Mouse (Mus musculus): ENCODE results near the gene Arpc5l.

Arpc5l gene

DNA sequence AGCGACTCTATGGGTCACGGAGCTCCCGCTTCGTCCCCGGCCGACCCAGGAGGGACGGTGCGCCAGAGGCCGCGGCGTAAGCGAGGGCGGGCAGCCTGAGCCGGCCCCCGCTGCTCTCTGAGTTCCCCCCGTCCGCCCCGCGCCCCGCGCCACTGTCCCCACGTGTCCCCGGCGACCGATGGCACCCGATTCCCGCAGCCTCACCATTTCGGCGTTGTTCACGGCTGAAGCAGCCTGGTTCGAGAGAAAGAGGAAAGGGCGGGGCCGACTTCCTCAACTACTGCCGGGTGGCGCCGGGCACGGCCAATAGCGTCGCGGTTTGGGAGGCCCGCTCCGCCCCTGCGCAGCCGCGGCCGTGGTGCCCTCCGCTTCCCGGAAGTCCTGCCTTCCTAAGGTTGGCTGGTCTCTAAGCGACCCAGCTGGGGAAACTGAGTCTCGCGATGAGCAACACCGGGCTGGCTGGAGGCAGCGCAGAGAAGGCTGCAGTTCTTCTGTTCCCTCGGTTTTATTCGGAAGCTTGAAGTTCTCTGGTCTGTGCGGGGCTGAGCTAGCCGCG lies at the start of gene Arpc5l:
Gene Arpc5l (plus strand): TSS at position 469 of the 556 bp plus-strand sequence.
- peak; percentile 87 for DNase-seq

DNA sequence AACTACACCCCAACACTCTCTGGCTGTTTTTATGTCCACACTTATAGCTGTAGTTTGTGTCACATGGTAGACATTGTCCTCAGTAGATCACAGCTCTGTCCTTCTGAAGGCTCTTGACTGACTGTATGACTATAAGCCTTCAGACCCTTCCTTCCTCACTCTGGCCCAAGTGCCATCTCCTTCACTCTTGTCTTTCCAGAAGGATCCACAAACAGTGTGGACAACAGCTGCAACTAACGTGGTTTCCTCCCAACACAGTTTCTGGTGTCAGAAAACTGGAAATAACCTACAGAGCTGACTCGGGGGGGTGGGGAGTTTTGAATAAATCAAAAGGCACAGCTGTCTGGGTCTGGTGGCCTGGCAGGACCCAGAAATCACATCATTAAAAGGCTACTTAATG lies 49.1 kb upstream of the Arpc5l start:
- no peak for DNase-seq

DNA sequence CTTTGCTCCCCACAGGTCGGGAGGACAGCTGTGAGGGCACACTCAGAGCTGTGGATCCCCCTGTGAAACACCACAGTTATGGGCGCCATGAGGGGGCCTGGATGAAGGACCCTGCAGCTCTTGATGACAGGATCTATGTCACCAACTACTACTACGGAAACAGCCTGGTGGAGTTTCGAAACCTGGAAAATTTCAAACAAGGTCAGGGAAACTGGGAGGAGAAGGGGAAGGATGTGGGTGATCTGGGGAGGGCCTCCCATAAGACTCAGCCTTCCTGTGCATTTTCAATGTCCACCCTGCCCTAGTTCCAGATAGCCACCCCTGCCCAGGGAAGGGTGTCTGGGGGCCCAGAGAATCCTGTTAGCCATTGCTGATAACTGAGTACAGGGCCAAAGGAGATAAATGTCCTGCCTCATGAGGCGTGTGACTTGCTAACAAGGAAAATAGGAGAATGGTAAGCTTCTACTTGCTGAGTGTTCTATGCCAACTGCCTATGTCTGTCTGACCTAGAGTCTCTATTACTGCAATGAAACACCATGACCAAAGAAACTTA lies 47.4 kb upstream of the Arpc5l start:
- DNase-seq: no peak

DNA sequence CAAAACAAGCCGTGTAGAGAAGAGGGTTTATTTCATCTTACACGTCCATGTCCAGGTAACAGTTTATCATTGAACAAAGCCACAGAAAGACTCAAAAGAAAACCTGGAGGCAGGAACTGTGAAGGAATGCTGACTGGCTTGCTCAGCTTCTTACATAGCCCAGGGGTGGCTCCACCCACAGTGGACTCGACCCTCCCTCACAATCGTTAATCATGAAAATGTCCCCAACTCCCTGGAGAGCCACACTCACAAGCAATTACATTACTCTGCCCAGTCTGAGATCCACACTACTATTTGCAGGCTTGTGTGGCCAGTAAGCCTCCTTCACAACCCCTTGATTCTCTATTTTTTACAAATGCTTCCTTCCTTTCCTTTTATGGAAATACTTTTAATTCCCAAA lies 41.0 kb upstream of the Arpc5l start:
- DNase-seq: no peak

DNA sequence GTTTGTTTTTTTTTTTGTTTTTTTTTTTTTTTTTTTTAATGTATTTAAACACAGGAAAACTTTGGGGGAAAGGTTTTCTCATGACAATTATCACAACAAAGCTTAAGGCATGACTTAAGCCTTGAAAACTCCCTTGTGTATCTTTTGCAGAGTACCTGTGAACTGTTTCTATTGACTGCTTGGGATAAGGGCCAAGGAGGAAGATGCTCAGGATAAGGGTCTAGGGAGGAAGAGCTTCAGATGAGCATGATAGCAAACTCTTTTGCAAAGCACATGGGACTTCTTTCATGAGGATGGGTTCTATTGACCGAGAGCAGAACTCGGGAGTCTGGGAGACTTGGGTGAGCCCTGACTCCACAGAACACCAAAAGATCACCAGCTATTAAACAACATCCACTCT lies 35.5 kb upstream of the Arpc5l start:
- no peak for DNase-seq

DNA sequence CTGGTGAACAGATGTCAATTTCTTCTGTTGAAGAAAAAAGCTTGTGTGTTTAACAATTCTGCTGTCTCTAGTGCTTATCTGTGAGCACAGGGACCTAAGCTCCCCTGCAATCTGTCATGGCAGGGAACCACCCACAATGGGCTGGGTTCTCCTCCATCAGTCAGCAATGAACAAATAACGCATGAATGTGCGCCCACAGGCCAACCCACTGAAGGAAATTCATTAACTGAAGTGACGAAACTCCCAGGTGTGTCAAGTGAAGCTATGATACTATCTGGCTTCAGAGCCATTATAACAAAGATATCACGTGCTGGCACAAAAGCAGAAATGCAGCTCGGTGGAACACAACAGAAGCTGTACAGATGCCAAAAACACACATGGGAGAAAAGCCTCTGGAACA lies 35.1 kb upstream of the Arpc5l start:
- DNase-seq: no peak

DNA sequence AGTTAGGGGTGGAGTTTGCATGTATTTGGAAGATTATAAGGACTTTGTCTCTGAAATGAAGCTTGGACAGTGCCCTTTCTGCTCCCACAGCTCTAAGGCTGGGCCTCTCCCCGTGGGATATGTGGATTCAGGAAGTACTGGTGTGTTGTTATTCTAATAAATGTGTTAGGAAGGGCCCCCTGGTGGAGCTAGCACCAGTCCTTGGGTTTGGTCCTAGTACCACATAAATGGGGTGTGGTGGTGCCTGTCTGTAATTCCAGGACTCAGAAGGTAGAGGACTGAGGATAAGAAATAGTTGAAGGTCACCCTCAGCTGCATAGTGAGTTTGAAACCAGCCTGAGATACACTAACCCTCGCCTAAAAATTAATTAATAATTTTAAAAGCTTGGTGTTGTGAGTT lies 31.9 kb upstream of the Arpc5l start:
- no peak for DNase-seq

DNA sequence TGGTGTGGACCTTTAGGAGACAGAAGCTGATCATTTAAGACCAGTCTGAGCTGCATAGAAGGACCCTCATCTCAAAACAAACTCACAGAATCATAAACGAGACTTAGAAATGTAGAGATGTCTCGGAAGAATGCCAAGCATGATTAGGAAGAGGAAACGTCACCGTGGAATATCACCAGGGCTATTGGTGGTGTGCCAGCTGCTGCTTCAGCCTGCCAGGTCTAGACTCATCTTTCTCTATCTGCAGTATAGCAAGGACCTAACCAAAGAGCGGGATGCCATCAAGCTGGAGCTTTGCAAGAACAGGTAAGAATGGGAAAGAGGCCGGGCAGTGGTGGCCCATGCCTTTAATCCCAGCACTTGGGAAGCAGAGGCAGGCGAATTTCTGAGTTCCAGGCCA lies 31.4 kb upstream of the Arpc5l start:
- no peak for DNase-seq

DNA sequence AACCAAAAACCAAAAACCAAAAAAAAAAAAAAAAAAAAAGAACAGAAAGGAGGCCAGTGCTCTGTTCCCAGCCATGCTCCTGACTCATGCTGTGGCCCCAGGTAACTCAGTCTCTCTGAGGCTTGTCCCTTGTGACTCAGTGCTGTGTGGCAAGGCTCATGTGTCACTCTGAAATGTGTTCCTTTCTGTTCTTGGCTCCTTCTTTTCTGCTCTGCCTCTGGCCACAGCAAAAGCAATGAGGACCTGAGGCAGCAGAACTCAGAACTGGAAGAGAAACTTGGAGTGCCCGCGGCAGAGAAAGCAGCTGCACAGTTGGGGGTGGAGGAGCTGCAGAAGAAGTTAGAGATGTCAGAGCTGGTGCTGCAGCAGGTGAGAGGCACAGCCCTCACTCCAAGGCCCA lies 31.0 kb upstream of the Arpc5l start:
- DNase-seq: no peak

DNA sequence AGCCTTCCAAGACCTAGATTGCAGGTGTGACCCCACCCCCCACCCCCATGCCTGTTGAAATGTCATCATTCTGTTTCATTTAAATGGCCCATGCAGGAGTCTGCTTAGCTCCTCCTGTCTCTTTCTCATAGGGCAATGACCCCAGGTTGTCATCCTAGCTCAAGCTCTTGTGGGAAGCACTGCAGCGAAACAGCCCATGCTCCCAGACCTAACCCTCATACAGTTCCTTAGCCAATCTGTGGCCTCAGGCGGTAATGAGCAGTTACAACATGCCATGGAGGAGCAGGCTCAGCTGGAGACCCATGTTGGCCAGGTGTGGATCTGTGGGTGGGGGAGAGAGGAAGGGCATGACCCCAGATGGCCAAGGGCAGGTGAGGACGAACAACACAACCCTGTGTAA lies 30.0 kb upstream of the Arpc5l start:
- no peak for DNase-seq

DNA sequence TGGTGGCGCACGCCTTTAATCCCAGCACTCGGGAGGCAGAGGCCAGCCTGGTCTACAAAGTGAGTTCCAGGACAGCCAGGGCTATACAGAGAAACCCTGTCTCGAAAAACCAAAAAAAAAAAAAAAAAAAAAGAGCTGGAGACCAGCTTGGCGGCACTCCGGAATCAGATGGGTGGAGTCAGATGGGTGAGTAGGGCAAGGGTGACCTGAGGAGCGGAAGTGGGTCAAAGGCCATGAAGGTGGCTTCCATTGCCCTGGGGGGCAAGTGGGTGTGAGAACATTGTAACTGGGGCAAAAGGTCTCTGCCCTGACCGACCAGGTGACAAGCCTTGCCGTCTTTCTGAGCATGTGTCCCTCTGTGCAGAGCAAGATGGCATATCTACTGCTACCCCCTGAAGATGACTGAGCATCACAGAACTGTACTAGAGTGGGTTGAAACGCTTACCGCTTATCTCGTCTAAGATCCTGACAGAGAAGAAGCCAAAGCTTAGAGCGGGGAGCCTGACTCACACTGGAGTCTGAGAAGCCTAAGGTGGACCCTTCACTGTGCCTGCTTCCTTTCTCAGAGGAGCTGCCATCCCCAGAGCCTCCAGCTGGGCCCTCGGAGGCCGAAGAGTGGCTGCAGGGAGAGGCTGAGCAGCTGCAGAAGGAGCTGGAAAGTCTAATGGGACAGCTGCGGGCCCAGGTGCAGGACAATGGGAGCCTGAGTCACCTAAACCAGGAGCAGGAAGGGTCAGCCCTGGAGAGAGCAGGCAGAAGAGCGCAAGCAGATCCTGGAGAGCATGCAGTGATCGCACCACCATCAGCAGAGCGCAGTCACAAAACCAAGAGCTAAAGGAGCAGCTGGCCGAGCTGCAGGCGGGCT lies 29.0 kb upstream of the Arpc5l start:
- DNase-seq: no peak

DNA sequence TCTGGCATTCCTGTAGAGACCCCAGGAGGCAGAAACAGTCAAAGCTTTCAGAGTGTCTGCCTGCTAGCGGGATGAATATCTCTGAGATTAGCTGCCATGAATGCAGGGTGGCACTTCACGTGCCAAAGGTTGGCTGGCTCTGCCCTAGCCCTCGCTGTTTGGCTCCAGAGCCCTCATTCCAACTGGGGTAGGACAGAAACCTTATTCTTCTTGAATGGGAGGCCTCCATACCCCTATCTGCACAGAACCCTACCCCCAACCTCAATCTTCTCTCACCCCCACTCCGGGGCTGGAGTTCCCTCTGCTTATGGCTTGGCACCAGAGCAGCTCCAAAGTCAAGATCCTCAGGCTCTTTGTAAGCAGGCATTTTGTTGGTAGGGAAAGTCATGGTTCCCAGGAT lies 27.3 kb upstream of the Arpc5l start:
- DNase-seq: no peak

DNA sequence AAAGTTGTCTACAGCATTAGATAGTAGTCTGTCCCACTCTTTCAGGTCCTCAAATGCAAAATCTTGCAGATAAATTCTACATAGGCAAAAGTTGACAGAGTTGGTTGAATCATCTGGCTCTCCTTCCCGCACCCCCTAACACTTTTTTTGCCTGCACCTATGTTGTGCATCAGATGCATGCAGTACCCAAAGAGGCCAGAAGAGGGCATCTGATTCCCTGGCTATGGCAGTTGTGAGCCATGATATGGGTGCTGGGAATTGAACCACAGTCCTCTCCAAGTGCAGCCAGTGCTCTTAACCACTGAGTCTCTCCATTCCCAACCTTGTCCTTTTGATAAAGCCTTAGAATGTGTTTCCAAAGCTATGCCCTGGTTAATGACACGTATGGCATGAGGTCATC lies 21.7 kb upstream of the Arpc5l start:
- DNase-seq: no peak

DNA sequence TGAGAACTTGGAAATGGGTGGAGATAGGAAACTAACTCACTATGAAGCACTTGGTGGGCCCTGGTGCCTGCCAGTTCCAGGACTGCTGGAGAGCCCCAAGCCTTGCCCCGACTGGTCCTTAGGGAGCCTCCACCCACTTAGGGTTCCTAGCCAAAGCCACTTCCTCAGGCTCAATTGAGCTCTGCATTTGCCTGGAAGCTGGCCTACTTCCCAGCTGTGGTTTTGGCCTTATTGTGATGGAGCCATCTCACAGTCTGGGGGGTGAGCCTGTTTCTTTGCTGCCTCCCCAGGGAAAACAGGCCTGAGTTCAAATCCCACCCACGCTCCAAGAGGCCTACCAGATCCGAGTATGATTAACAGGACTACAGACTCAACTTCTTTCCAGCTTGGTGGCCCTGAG lies 18.6 kb upstream of the Arpc5l start:
- DNase-seq: no peak

DNA sequence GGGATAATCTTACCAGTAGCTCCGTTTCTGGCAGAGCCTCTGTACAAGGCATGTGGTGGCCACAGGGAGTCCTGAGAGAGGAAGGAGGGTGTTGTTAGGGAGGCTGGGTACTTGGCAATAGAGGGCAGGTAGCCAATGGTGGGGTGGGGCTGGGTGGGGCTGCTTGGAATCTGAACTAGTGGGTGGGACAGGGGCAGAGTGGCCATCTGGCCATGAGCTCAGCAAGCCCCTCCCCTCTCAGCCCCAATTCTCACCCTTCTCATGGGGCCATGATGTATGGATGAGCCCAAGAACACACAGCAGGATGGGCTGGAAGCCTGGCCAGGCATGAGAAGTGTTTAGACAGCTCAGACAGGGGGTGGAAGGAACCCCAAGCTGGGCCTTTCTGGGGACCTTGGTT lies 17.8 kb upstream of the Arpc5l start:
- no peak for DNase-seq

DNA sequence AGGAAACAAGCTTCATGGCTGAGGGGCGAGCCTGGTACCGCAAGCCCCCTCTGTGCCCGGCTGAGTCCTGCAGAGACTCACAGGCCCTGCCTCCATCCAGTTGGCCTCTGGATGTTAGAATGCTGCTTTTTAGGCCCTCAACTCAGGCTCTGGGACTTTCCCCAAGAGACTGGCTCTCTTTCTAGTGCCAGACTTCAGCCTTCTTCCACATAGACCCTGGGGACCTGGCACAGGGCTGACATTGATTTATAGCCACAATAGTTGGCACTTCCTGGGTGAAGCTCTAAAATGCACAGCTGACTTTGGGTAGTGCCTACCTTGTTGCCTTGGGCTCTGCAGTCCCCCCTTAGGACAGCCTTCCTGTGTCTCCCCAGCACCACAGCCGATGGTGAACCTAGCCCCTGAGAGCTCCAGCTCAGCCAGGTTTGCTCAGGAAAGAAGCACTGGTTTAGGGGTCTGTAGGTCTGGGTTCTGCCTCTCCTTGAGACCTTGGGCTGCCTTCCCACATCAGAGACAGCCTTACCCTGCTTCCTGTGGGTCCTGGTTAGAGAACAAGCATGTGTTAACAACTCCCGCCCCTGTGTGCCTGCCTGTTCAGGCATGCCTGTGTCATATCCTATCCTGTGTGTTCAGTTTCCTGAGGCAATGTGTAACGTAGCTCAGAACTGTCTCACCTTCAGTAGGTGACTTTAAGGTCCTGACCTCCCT lies 17.2 kb upstream of the Arpc5l start:
- DNase-seq: no peak

DNA sequence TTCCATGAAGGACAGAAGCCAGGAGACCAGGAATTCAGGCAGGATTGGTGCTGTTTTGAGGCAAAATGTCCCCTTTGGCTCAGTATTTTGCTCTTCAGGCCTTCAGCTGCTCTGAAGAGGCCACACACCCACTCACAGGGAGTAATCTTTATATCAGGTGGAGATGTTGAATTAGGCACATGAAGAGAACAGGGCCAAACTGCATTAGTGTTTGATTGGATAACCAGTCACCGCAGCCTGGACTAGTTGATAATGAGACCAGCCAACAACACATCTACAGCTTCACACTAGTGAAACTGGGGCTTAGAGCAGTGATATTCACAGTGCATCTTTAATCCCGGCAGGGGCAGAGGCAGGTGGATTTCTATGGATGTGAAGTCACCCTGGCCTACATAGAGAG lies 16.2 kb upstream of the Arpc5l start:
- no peak for DNase-seq

DNA sequence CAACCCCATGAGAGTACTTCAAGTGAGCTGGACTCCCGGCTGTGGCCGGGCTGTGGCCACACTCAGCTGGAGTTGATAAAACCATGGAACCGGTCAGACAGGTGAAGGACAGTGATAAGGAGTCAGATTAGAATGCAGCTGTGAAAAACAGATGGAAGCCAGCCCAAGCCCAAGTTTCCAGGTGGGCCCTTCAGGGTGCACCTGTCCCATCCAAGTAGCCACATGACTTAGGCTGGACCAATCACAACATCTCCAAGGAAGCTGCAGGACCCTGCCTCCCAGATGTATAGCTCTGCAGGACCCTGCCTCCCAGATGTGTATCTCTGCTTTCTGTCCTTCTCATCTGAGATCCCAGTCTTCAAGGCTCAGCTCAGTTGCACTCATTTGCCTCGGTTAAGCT lies 13.1 kb upstream of the Arpc5l start:
- no peak for DNase-seq

DNA sequence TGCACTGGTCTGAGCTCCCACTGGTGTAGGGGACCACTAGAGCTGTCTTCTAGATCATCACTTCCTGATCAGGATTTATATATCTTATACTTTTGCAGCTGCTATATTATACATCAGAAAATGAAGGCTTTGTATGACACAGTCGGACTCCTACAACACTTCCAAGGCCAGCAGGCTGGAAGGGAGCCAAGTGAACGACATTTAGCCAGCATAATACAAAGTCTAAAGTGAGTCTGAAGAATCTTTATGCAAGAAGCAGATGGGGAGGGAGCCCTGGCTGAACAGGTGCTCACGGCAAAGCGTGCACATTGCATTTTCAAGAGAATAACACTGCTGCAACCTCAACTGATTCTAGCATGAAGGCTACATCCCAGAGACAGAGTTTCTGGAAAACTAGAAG lies 12.7 kb upstream of the Arpc5l start:
- no peak for DNase-seq

DNA sequence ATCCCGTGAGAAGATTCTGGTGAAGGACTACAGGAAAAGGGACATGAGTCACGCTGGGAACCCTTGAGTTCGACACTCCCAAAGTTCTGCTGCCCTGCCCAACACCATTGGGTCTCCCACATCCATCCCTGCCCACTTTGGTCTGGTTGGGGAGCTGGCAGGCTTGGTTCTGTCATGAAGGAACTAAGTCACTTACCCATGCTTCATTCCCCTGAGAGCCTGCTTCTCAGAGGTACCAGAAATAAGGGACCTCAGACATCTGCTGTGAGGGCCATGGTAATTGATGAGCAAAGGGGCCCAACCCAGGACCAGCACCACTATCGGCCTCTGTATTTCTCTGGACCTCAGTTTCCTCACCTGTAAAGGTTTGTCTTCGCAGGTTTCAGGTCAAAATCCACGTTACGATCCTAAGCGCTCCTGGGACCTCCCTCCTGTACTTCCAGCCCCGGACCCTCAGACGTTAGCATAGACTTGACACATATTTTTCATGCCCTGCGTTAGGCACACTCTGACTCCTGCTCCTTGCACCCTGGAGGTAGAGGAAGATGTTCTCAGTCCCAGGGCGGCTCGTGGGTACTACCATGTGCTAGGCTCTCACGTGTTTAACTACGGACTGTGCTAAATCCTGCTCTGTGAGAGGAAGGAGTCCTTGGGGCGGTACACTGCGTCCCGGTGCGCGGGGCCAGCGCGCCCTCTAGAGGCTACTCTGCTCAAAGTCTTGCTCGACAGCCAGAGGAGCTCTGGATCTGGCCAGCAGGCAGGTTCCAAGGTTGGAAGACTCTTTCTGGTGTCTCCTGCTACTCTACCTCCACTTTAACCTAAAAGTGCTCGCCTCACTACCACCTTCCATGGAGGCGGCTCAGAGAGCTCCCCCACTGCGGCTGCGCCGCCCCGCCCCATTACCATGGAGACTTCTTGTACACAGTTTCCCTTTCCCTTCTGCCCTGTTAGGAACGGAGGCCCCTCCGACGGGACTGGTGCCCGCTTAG lies 7.5 kb upstream of the Arpc5l start, which contains the start of gene Wdr38:
Gene Wdr38 (plus strand): TSS at position 91 of the 989 bp plus-strand sequence.
- peak; percentile 91 for DNase-seq

DNA sequence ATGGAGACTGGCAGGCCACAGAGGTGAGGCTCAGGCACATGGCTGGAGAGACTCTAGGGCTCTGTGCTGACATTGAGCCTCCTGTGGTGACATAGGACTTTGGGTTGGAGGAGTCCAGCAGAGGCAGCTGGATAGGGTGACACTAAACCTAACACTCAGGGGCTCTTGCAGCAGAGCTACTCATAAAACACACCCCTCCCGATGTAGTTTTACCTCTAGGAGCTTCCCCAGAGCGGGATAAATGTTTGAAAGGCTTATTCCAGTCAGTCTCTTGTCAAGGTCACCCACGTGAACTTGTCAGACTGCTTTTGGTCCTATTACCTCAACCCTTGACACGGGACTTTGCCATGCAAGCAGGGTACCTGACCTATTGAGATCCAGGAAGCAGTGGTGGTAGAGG lies 5.8 kb upstream of the Arpc5l start:
- no peak for DNase-seq

DNA sequence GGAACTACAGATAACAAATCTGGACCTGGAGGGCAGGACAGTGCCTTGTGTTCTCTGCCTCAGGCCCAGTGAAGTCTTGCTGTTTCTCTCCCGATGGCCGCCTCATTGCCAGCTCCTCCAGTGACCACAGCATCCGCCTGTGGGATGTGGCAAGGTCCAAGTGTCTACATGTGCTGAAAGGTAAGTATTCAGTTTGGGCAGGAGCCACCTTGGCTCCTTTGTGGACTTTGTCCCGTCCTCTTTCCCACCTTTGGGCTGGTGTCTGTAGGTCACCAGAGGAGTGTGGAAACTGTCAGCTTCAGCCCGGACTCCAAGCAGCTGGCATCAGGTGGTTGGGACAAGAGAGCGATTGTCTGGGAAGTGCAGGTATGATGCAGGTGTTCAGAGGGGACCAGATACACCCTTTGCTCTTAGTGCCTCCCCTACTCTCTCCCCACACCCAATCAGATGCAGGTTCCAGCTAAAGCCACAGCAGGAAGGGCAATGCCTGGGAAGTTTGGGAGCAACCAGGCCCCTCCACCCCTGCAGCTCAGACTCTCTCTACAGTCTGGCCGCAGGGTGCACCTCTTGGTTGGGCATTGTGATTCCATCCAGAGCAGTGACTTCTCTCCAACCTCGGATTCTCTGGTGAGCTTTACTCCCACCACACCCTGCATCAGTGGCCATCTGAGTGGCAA lies 5.1 kb upstream of the Arpc5l start:
- DNase-seq: no peak
